Mouse (Mus musculus) MEL (cell line): ENCODE measurements at regions not wholly inside any gene's neighbourhood (a gene's known extent, or its start where the extent isn't known, plus 50 kb on each side); places are given as distances from the start of the nearest gene placed in this dataset.

Source experiments
- DNase-seq: peaks from one replicate; pipeline ENCODE4 v3.0.0; 2011; ENCODE audit warnings: low read depth, low spot score
- H3K27ac ChIP-seq: 2 replicates; pipeline ENCODE4 v1.5.1; 2012; ENCODE audit warnings: low read depth, mild to moderate bottlenecking, control low read depth, low read length, moderate library complexity; ENCODE audit not compliant: control insufficient read depth
- H3K27me3 ChIP-seq, 2 experiments: fragments of 150-350 bp in 1 of 2; sonication (generic) in 1 of 2; 2 replicates each; pipeline ENCODE4 v1.6.1; 2012; ENCODE audit warnings: low read length in 2 of 2, mild to moderate bottlenecking in 2 of 2, improper control_type of control experiment in 1 of 2, moderate library complexity in 1 of 2; ENCODE audit not compliant: insufficient read depth in 2 of 2, control insufficient read depth in 1 of 2
- H3K36me3 ChIP-seq, 2 experiments: 2 replicates each; pipeline ENCODE4 v1.6.1; 2012 to 2014; ENCODE audit warnings: low read length in 2 of 2, improper control_type of control experiment in 1 of 2, inconsistent platforms in 1 of 2, mild to moderate bottlenecking in 1 of 2; ENCODE audit not compliant: insufficient read depth in 2 of 2, control insufficient read depth in 1 of 2
- H3K4me1 ChIP-seq, 2 experiments: fragments of 150-350 bp in 1 of 2; sonication (generic) in 1 of 2; 2 replicates each; pipeline ENCODE4 v1.6.1; 2012; ENCODE audit warnings: low read length in 2 of 2, improper control_type of control experiment in 1 of 2, mild to moderate bottlenecking in 1 of 2; ENCODE audit not compliant: insufficient read depth in 2 of 2, control insufficient read depth in 1 of 2
- H3K4me3 ChIP-seq, 2 experiments: fragments of 150-350 bp in 1 of 2; sonication (generic) in 1 of 2; 2 replicates each; pipeline ENCODE4 v1.5.1; 2012; ENCODE audit warnings: low read depth in 2 of 2, low read length in 2 of 2, mild to moderate bottlenecking in 2 of 2, moderate library complexity in 2 of 2, control low read depth in 1 of 2, improper control_type of control experiment in 1 of 2; ENCODE audit not compliant: control insufficient read depth in 1 of 2, insufficient read depth in 1 of 2
- H3K79me2 ChIP-seq: 2 replicates; pipeline ENCODE4 v1.6.1; 2012; ENCODE audit warnings: mild to moderate bottlenecking, low read length, moderate library complexity; ENCODE audit not compliant: control insufficient read depth, poor library complexity, insufficient read depth
- H3K9ac ChIP-seq: 2 replicates; pipeline ENCODE4 v1.6.1; 2012; ENCODE audit warnings: low read depth, mild to moderate bottlenecking, control low read depth, low read length, moderate library complexity; ENCODE audit not compliant: control insufficient read depth, poor library complexity, severe bottlenecking
- H3K9me3 ChIP-seq: fragments of 150-350 bp; sonication (generic); replicated peaks from 2 replicates; pipeline ENCODE4 v1.6.1; 2012; ENCODE audit warnings: mild to moderate bottlenecking, low read length, improper control_type of control experiment, moderate library complexity; ENCODE audit not compliant: insufficient read depth
- CTCF ChIP-seq, 3 experiments: IDR thresholded peaks in 2 of 3; conservative IDR thresholded peaks in 1 of 3; 2 replicates each; pipeline ENCODE4 v1.5.1; 2011 to 2012; ENCODE audit warnings: low read length in 3 of 3, low read depth in 2 of 3, mild to moderate bottlenecking in 2 of 3, improper control_type of control experiment in 1 of 3, inconsistent platforms in 1 of 3, mixed read lengths in 1 of 3, moderate library complexity in 1 of 3; ENCODE audit not compliant: control insufficient read depth in 1 of 3, insufficient read depth in 1 of 3, poor library complexity in 1 of 3, severe bottlenecking in 1 of 3
- E2F4 ChIP-seq: IDR thresholded peaks from 2 replicates; pipeline ENCODE4 v1.6.1; 2011; ENCODE audit warnings: low read depth, low read length, improper control_type of control experiment, borderline replicate concordance
- EP300 ChIP-seq, 2 experiments: IDR thresholded peaks; 2 replicates each; pipeline ENCODE4 v1.6.1; 2011; ENCODE audit warnings: improper control_type of control experiment in 2 of 2, low read length in 2 of 2, low read depth in 1 of 2, mild to moderate bottlenecking in 1 of 2
- GABPA ChIP-seq: IDR thresholded peaks from 2 replicates; pipeline ENCODE4 v1.6.1; 2012; ENCODE audit warnings: low read depth, mild to moderate bottlenecking, inconsistent platforms, low read length, improper control_type of control experiment, moderate library complexity
- HCFC1 ChIP-seq: IDR thresholded peaks from 2 replicates; pipeline ENCODE4 v1.6.1; 2012; ENCODE audit warnings: low read depth, mild to moderate bottlenecking, inconsistent platforms, low read length, improper control_type of control experiment, moderate library complexity
- KAT2A ChIP-seq: conservative IDR thresholded peaks from 2 replicates; pipeline ENCODE4 v1.6.1; 2012; ENCODE audit warnings: low read depth, low read length, improper control_type of control experiment, inconsistent platforms
- MAX ChIP-seq: IDR thresholded peaks from 2 replicates; pipeline ENCODE4 v1.6.1; 2011; ENCODE audit warnings: low read length, improper control_type of control experiment
- MAZ ChIP-seq: IDR thresholded peaks from 2 replicates; pipeline ENCODE4 v1.6.1; 2012; ENCODE audit warnings: low read depth, mild to moderate bottlenecking, inconsistent platforms, low read length, improper control_type of control experiment
- NELFE ChIP-seq: IDR thresholded peaks from 2 replicates; pipeline ENCODE4 v1.6.1; 2011; ENCODE audit warnings: low read depth, low read length, improper control_type of control experiment
- NRF1 ChIP-seq: IDR thresholded peaks from 2 replicates; pipeline ENCODE4 v1.6.1; 2014; ENCODE audit warnings: low read depth, mild to moderate bottlenecking, inconsistent platforms, low read length, improper control_type of control experiment, moderate library complexity; ENCODE audit not compliant: poor library complexity, insufficient read depth, severe bottlenecking
- POLR2AphosphoS5 ChIP-seq: IDR thresholded peaks from 2 replicates; pipeline ENCODE4 v1.6.1; 2012; ENCODE audit warnings: low read depth, borderline replicate concordance, mild to moderate bottlenecking, inconsistent platforms, low read length, moderate library complexity, mixed read lengths
- RAD21 ChIP-seq: IDR thresholded peaks from 2 replicates; pipeline ENCODE4 v1.6.1; 2011; ENCODE audit warnings: mild to moderate bottlenecking, low read depth, low read length, improper control_type of control experiment
- SIN3A ChIP-seq: IDR thresholded peaks from 2 replicates; pipeline ENCODE4 v1.6.1; 2012; ENCODE audit warnings: low read length, improper control_type of control experiment, inconsistent platforms
- TAL1 ChIP-seq: IDR thresholded peaks from 2 replicates; pipeline ENCODE4 v1.6.1; 2012; ENCODE audit warnings: mild to moderate bottlenecking, inconsistent platforms, low read length, moderate library complexity, mixed read lengths
- TBP ChIP-seq: IDR thresholded peaks from 2 replicates; pipeline ENCODE4 v1.8.0; 2011; ENCODE audit warnings: low read depth, low read length, improper control_type of control experiment
- TCF12 ChIP-seq: IDR thresholded peaks from 2 replicates; pipeline ENCODE4 v1.6.1; 2014; ENCODE audit warnings: low read depth, mild to moderate bottlenecking, inconsistent platforms, low read length, improper control_type of control experiment, moderate library complexity
- USF2 ChIP-seq, 2 experiments: IDR thresholded peaks; 2 replicates each; pipeline ENCODE4 v1.6.1; 2011 to 2012; ENCODE audit warnings: improper control_type of control experiment in 2 of 2, low read length in 2 of 2, borderline replicate concordance in 1 of 2, inconsistent platforms in 1 of 2, low read depth in 1 of 2, mild to moderate bottlenecking in 1 of 2; ENCODE audit not compliant: insufficient read depth in 1 of 2
- ZC3H11A ChIP-seq: IDR thresholded peaks from 2 replicates; pipeline ENCODE4 v1.6.1; 2012; ENCODE audit warnings: low read depth, mild to moderate bottlenecking, inconsistent platforms, low read length, improper control_type of control experiment
- ZKSCAN1 ChIP-seq: IDR thresholded peaks from 2 replicates; pipeline ENCODE4 v1.6.1; 2012; ENCODE audit warnings: low read depth, mild to moderate bottlenecking, inconsistent platforms, low read length, improper control_type of control experiment, moderate library complexity
- ZNF384 ChIP-seq: IDR thresholded peaks from 2 replicates; pipeline ENCODE4 v1.6.1; 2012; ENCODE audit warnings: low read depth, mild to moderate bottlenecking, inconsistent platforms, low read length, improper control_type of control experiment

DNA sequence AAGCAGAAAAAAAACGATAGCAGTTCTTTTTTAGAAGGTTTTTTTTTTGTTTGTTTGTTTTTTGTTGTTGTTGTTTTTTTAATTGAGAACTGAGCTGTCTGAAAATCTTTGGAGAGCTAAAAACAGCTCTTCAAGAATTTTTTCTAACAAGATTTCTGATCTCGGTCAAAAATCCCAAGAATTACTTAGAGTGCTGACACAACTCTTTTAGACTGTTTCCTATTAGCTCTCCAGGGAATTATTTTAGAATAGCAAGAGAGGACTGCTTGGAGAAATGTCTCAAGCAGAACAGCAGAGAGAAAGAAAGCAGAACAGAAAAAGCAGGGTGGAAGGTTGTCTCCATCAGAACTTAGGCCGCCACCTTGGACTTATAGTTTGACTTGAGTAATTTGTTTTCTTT lies 218.1 kb upstream of the Zfp770 start:
- Histone ChIP-seq H3K4me3 (no peak overlapping the region), H3K79me2 (no peaks in the 10 kb centered on the region), H3K36me3 (no peaks in the 10 kb centered on the region), H3K4me1 (no peaks in the 10 kb centered on the region), H3K27me3 (no peaks in the 10 kb centered on the region), H3K9ac (no peak overlapping the region), H3K9me3 (no peaks in the 10 kb centered on the region), H3K27ac (no peak overlapping the region)
- DNase-seq: no peak
- TF ChIP-seq ZC3H11A: no peak
- TF ChIP-seq TAL1: no peak
- TF ChIP-seq CTCF (IDR thresholded peaks at IDR 0.05 in 2 of 3, conservative IDR thresholded peaks at IDR 0.05 in 1 of 3; ENCODE audit: control insufficient read depth in 1 of 3, insufficient read depth in 1 of 3, low read depth in 2 of 3, low read length in 3 of 3, poor library complexity in 1 of 3, severe bottlenecking in 1 of 3): no peak
- TF ChIP-seq MAZ: no peak
- no peak for TF ChIP-seq MAX
- no peak for TF ChIP-seq E2F4

DNA sequence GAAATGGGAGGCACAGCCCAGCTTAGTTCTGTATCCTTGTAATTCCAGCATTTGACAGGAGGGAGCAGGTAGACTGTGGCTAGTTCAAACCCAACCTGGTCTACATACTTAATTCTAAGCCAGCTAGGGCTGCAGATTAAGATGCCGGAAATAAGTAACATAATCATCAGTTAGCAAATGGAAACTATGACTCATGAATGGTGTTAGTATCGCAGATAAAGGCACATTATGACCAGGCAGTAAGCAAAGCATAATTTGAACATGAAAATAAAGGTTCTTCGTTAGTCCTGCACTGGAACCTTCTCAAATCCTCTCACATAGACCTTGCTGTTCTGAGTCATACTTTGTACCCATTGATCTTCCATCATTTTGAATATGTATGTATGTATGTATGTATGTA lies 211.7 kb upstream of the Zfp770 start:
- Histone ChIP-seq H3K9ac (no peak overlapping the region), H3K79me2 (no peaks in the 10 kb centered on the region), H3K4me3 (no peak overlapping the region), H3K4me1 (no peaks in the 10 kb centered on the region), H3K27ac (no peak overlapping the region), H3K27me3 (no peaks in the 10 kb centered on the region; a peak in 1 of 4 replicates), H3K9me3 (no peaks in the 10 kb centered on the region), H3K36me3 (no peaks in the 10 kb centered on the region)
- peak; percentile 11 for DNase-seq
- no peak for TF ChIP-seq ZKSCAN1
- no peak for TF ChIP-seq SIN3A
- no peak for TF ChIP-seq KAT2A
- TF ChIP-seq TBP: no peak
- TF ChIP-seq EP300 (IDR thresholded peaks at IDR 0.05; ENCODE audit: low read depth in 1 of 2, low read length in 2 of 2): no peak
- no peak for TF ChIP-seq ZNF384
- TF ChIP-seq TCF12: no peak
- no peak for TF ChIP-seq USF2 (IDR thresholded peaks at IDR 0.05; ENCODE audit: borderline replicate concordance in 1 of 2, insufficient read depth in 1 of 2, low read depth in 1 of 2, low read length in 2 of 2)
- no peak for TF ChIP-seq NRF1
- no peak for TF ChIP-seq POLR2AphosphoS5
- TF ChIP-seq HCFC1: no peak
- TF ChIP-seq TAL1: no peak
- no peak for TF ChIP-seq GABPA
- TF ChIP-seq RAD21: no peak
- TF ChIP-seq NELFE: no peak
- TF ChIP-seq MAX: no peak
